Mouse (Mus musculus) megakaryocyte, adult 5-6 weeks (primary cell): Measurements from ENCODE around the gene Agfg1. TPM values are rescaled to one million over a fixed set of nuclear protein-coding genes. Genes with fewer than 3 reads are reported as not detected.

Experiments
- ATAC-seq: 2 replicates; pipeline ENCODE4 v1.8.0; 2016; ENCODE audit warnings: mild to moderate bottlenecking, inconsistent platforms; ENCODE audit not compliant: poor library complexity, severe bottlenecking
- total RNA-seq, 2 experiments: library from RNA; stranded (forward) in 1 of 2; stranded (reverse) in 1 of 2; fragments of 153-499, 151-499 nt in 1 of 2; fragments of 221-1000, 200-1000 nt in 1 of 2; gene quantifications; 2 replicates each; pipeline versions ENCODE4 v1.2.3 to v1.2.4; 2015 to 2017

Agfg1 gene
- total RNA-seq, 2 experiments from 2014 or later = 48.0 to 61.1 TPM

DNA sequence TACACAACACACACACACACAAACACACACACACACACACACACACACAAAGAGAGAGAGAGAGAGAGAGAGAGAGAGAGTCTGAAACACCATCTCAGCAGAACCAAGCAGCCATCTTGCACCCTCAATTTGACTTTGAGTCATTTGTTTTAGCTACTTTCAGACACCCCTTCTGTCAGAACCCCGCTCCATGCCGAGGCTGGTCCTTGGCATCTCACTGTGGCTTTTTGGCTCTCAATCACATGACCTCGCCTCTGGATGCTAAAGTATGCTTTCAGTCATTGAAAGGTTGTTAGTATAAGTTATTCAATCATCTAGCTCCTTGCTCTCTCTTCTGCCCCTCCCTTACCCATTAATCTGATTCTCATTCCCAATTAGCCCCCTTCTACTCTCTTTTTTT lies 17.4 kb upstream of the Agfg1 start:
- ATAC-seq = no peak

DNA sequence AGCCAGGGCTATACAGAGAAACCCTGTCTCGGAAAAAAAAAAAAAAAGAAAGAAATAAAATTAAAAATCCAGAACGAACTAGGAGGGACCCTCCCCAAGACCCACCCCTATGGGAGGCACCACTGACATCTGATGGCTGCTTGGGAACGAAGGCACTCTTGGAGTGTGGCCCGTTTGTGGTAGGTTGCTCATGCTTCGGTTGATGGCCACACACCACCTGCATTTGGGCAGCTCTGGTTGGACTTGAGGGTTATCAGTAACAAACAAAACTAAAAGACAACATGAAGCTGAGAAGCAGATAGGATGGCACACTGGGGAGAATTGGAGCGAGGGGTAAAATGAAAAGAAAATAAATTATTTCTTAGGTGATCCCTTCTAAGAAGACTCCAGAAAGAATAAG lies 15.1 kb upstream of the Agfg1 start:
- no peak for ATAC-seq

- ATAC-seq = no peak
Observed at GRCm38 (mm10) chr1:82825256-82825655, 14.0 kb upstream of the Agfg1 start.

DNA sequence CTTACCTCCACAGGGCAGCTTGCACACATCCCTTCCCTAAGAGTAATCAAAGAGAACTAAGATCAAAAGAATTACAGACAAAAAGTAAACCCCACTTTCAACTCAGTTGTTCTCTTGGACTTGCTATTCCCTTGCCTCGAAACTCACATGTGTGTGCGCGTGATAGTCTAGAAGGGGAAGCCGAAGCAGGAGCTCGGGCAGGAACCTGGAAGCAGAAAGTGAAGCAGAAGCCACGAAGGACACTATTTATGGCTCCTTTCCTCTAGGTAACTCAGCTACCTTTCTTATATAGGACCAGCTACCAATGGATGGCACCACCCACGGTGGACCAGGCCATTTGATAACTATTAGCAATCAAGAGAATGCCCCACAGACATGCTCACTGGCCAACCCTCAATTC lies 13.5 kb upstream of the Agfg1 start:
- ATAC-seq = no peak

GRCm38 (mm10) chr1:82826911-82827310 lies 12.4 kb upstream of the Agfg1 start:
- no peak for ATAC-seq

GRCm38 (mm10) chr1:82830771-82831170 lies 8.5 kb upstream of the Agfg1 start:
- ATAC-seq = no peak

GRCm38 (mm10) chr1:82831547-82832240 lies 7.6 kb upstream of the Agfg1 start:
- no peak for ATAC-seq

- peak; percentile 71 for ATAC-seq
Observed at GRCm38 (mm10) chr1:82832495-82833021, 6.7 kb upstream of the Agfg1 start.

GRCm38 (mm10) chr1:82833501-82833900 lies 5.8 kb upstream of the Agfg1 start:
- ATAC-seq = no peak

DNA sequence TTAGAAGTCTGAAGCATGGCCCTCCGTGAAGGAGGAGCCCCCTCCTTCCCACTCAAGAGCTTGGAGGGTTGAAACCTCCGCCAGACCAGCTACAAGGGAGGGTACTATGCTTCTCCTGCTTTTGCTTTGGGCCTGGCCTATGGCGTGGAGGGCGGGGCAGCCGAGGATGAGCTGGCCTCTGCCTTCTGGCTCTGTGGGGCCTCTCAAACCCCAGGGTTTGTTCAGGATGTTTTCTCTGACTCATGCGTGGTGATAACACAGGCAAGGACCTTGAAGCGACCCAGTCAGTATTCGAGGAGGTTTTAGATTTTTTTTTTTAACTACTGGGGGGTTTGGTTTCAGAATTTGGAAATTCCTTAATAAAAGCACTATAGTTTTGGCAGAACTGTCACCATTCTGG lies 4.7 kb upstream of the Agfg1 start:
- no peak for ATAC-seq

DNA sequence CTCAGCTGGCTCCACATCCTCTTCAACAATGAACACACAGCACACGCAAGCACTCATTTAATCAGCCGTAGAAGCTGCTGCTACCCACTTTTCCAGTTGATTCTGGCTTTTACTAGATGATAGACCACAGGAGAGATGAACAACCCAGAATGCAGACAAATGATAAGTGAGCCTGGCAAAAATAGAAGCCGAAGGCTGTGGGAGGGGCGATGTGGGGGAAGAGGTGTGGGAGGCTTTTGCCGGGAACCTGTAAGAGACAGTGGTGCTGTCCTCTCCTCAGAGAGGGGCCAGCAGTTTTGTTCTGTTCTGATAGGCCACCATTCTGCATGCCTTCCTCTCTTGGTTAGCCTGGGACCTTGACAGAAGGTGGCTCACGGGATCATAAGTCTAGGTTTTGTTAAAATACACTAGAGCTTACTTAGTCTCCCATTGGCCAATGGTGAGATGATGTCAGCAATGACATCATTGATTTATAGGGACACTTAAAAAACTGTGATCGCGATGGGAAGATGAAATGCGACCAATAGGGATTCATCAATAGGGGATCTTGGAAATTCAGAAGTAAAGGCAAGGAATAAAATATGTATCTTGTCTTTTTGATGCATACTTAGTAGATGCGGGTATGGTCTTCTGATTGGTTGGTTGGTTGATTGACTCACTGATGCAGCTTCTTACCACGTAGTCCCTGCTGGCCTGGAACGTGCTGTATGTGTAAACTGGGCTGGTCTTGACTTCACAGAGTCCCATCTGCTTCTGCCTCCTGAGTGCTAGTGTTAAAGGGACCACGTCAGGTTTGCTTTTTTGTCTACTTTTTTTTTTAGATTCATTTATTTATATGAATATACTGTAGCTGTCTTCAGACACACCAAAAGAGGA lies 2.7 kb upstream of the Agfg1 start:
- no peak for ATAC-seq

DNA sequence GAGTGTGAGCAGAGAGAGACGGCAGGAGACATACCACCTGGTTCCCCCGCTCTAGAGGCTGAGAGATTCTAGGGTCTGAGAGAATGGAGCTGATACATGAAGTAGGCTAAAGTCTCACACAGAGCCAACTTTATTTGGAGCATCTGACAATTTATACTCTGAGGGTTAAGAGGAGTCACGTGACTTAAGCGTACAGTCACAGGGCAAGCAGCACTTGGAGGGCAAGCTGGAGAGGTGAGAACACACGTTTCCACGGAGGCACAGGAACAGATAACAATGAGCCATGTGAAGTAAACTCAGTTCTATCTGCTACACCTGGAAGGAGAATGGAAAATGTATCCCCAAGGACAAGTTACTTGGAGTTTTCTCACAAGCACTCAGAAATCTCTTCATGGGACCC lies 1.7 kb upstream of the Agfg1 start:
- ATAC-seq = no peak

- ATAC-seq = no peak
Observed at GRCm38 (mm10) chr1:82838469-82839295, 601 bp upstream of the Agfg1 start.

DNA sequence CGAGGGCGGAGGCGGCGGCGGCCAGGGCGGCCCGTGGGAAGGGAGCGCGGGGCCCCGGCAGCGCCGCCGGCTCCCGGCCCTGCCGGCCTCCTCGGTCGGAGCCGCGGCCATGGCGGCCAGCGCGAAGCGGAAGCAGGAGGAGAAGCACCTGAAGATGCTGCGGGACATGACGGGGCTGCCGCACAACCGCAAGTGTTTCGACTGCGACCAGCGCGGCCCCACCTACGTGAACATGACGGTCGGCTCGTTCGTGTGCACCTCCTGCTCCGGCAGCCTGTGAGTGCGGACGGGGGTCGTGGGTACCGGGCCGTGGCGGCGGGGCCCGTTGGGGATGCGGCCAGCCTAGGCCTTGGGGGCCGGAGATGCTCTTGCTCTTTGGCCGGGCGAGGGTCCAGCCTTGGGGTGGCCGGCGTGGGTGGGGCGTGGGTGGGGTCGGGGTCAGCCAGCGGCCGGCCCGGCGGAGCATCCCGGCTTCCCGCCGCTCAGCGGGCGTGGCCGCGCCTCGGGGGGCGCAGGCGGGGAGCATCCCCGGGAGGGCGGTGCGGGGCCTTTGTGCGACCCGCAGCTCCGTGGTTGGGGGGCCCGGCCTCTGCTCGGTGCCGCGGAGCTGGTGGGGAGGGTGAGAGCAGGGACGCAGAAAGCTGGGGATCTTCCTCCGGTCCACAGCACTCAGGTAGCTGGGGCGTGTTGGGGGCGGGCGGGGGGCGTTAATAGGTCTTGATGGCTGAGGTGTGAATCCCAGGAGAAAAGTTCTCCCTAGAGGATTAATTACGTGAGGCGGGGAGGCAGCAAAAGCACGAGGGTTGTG lies 535 bp downstream of the Agfg1 start:
- peak; percentile 71 for ATAC-seq

GRCm38 (mm10) chr1:82855729-82856128 lies 16.4 kb downstream of the Agfg1 start:
- no peak for ATAC-seq

DNA sequence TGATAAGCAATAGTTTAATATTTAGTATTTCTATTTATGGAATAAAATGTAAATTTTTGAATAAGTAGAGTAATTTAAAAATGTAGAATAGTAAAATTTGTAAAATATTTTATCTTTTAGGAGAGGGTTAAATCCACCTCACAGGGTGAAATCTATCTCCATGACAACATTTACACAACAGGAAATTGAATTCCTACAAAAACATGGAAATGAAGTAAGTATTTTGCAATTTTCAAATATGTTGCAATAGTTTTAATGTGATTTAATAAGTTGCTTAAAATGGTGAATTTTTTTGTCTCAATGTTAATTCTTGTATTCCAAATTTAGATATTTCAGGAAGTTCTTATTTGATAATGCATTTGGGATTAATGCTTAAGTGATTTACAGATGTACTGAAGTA lies 19.0 kb downstream of the Agfg1 start:
- ATAC-seq = no peak

- no peak for ATAC-seq
Observed at GRCm38 (mm10) chr1:82860391-82860790, 21.1 kb downstream of the Agfg1 start.

DNA sequence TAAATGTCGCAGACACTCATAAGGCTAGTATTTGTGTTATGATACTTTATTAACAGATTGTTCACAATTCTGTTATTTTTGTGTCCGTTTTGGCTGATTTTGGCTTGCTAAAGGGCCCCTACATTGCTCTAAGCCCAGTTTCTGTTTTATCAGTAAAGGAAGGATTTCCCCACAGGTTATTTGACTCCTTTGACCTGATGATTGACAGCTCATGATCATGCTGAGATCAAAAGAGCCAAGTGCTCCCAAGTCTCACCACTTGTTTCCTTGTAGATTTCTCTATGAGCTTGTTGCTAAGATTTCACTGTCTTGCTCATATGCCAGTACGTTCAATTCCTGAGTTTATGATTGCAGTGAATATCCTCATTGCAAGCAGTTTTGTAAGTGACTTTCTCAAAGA lies 30.9 kb downstream of the Agfg1 start:
- no peak for ATAC-seq

- no peak for ATAC-seq
Observed at GRCm38 (mm10) chr1:82879172-82879571, 39.9 kb downstream of the Agfg1 start.

- ATAC-seq = no peak
Observed at GRCm38 (mm10) chr1:82880196-82880595, 40.9 kb downstream of the Agfg1 start.
